Mouse (Mus musculus): ENCODE measurements around the gene Atg4b.

GRCm38 (mm10) chr1:93751290-93751689 lies at the start of gene Atg4b:
- TF ChIP-seq CTCF (IDR thresholded peaks at IDR 0.05; ENCODE audit: low read depth) (no peak), EP300 (IDR thresholded peaks at IDR 0.05; ENCODE audit: low read depth) (no peak)
